Mouse (Mus musculus): ENCODE measurements around the gene Rnps1. TPM values are rescaled to one million over a fixed set of nuclear protein-coding genes. Genes with fewer than 3 reads are reported as not detected.
"Not testable (repeated sequence)": the region's sequence is repeated elsewhere in the genome, so short reads cannot be mapped to it uniquely, and the experiment has no call there.

Rnps1 gene
- polyA plus RNA-seq, 1 experiment: 76.9 TPM

DNA sequence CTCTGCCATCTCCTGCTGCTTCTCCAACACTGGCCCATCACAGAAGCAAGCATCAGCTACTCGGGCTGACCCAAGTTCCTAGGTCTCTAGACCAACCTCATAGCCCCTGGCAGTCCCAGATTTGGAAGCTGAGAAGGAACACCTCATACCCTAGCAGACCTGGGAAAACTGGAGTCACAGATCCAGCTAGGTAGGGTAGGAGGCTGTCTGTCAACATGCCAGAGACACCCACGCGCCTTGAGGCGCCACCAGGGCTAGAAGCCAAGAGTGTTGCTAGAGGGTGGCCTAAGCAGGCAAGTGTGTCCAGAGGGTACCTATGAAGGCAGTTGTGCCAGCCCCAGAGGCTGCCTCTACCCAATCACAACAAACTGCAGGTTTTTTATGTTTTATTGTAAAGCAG lies 29.0 kb downstream of the Rnps1 start:
- Histone ChIP-seq H3K4me1 (ENCODE audit: control insufficient read depth, insufficient read depth, low read length) (no peaks in the 10 kb centered on the region), H3K27me3 (replicated peaks; ENCODE audit: control insufficient read depth, insufficient read depth, low read length) (no peaks in the 10 kb centered on the region), H3K27ac (ENCODE audit: insufficient read depth, low read depth, low read length) (no peak overlapping the region; the same call in 1 of the 2 replicates), H3K36me3 (ENCODE audit: control insufficient read depth, insufficient read depth, low read length) (no peaks in the 10 kb centered on the region), H3K4me3 (ENCODE audit: insufficient read depth, low read depth, low read length) (no peak overlapping the region)
- WGBS: 59% methylated on average over 4 of the region's 4 CpGs
- TF ChIP-seq POLR2A (IDR thresholded peaks at IDR 0.05; ENCODE audit: low read depth, low read length) (no peak), CTCF (conservative IDR thresholded peaks at IDR 0.05; ENCODE audit: insufficient read depth, insufficient read length, low read depth, low read length) (no peak)
- peak; percentile 50 for DNase-seq

DNA sequence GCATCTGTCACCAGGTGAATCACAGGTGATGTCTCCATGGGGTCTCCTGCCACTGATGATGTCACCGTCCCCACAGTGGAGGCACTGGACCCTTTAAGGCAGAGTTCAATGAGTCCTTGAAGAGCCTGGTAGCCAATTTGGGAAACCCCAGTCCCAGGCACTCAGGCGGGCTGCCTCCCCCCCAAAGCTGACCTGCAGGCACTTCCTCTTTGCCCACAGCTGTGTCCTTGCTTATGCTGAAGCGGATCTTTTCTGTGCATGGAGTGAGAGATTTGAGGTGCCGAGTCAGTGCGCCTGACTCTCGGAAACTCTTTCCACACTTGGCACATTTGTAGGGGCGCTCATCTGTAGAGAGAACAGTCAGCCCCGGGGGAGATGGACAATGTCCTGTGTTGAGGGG lies 32.2 kb downstream of the Rnps1 start:
- 65% methylated on average over 8 of the region's 8 CpGs for WGBS
- no peak for DNase-seq
- TF ChIP-seq CTCF (conservative IDR thresholded peaks at IDR 0.05; ENCODE audit: insufficient read depth, insufficient read length, low read depth, low read length): no peak
- no peak overlapping the region for H3K27ac ChIP-seq (ENCODE audit: insufficient read depth, low read depth, low read length)
- H3K36me3 ChIP-seq (ENCODE audit: control insufficient read depth, insufficient read depth, low read length): peaks cover 2% of the 10 kb centered on the region; the same call in 1 of the 2 replicates
- no peaks in the 10 kb centered on the region for H3K27me3 ChIP-seq (replicated peaks; ENCODE audit: control insufficient read depth, insufficient read depth, low read length)
- H3K4me3 ChIP-seq (ENCODE audit: insufficient read depth, low read depth, low read length): no peak overlapping the region
- no peaks in the 10 kb centered on the region for H3K4me1 ChIP-seq (ENCODE audit: control insufficient read depth, insufficient read depth, low read length)

DNA sequence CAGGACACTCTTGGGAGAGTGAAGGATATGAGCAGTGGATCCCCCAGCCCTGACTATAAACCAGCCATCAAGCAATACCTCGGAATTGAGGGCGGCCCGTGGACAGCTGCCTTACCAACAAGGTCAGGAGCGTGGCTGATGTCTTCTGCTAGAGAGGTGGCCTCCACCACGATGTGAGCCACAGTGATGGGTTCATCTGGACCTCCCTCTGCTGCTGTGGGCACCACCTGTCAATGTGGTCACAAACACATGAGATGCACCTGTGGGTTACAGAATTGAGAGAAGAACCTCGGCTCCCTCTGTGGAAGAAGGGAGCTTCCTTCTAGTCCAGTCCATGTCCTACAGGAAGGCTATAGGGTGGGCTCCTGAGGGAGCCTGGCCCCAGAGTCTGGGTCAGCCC lies 35.1 kb downstream of the Rnps1 start:
- H3K36me3 ChIP-seq (ENCODE audit: control insufficient read depth, insufficient read depth, low read length): peaks cover 2% of the 10 kb centered on the region; the same call in 1 of the 2 replicates
- DNase-seq: no peak
- H3K27ac ChIP-seq (ENCODE audit: insufficient read depth, low read depth, low read length): no peak overlapping the region
- no peak overlapping the region for H3K4me3 ChIP-seq (ENCODE audit: insufficient read depth, low read depth, low read length)
- 98% methylated on average over 6 of the region's 6 CpGs for WGBS
- peaks cover 11% of the 10 kb centered on the region; the same call in 1 of the 2 replicates for H3K4me1 ChIP-seq (ENCODE audit: control insufficient read depth, insufficient read depth, low read length)
- TF ChIP-seq CTCF (conservative IDR thresholded peaks at IDR 0.05; ENCODE audit: insufficient read depth, insufficient read length, low read depth, low read length) (no peak), POLR2A (IDR thresholded peaks at IDR 0.05; ENCODE audit: low read depth, low read length) (no peak)
- no peaks in the 10 kb centered on the region for H3K27me3 ChIP-seq (replicated peaks; ENCODE audit: control insufficient read depth, insufficient read depth, low read length)

DNA sequence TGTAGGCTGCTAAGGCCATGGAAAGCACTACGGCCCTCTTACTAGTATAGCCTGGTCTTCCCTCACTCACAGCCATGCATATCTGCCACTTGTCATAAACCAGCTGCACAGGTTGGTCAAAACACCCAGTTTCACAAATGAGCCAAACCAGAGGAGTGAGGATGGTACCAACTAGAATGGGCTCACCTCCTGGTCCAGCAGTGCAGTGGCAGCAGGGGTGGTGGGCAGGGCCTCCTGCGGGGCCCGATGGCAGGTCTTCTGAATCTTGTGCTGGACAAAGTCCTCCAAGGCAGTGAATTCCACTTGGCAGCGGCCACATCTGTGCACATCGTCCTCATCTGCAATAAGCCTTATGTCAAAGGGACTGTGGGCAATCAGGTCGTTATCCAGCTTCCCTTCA lies 36.9 kb downstream of the Rnps1 start:
- WGBS: 76% methylated on average over 6 of the region's 6 CpGs
- no peaks in the 10 kb centered on the region for H3K27me3 ChIP-seq (replicated peaks; ENCODE audit: control insufficient read depth, insufficient read depth, low read length)
- H3K4me3 ChIP-seq (ENCODE audit: insufficient read depth, low read depth, low read length): no peak overlapping the region
- no peak for TF ChIP-seq CTCF (conservative IDR thresholded peaks at IDR 0.05; ENCODE audit: insufficient read depth, insufficient read length, low read depth, low read length)
- no peak for TF ChIP-seq POLR2A (IDR thresholded peaks at IDR 0.05; ENCODE audit: low read depth, low read length)
- H3K36me3 ChIP-seq (ENCODE audit: control insufficient read depth, insufficient read depth, low read length): peaks cover 2% of the 10 kb centered on the region; the same call in 1 of the 2 replicates
- H3K4me1 ChIP-seq (ENCODE audit: control insufficient read depth, insufficient read depth, low read length): peaks cover 11% of the 10 kb centered on the region; the same call in 1 of the 2 replicates
- no peak overlapping the region for H3K27ac ChIP-seq (ENCODE audit: insufficient read depth, low read depth, low read length)
- DNase-seq: no peak

DNA sequence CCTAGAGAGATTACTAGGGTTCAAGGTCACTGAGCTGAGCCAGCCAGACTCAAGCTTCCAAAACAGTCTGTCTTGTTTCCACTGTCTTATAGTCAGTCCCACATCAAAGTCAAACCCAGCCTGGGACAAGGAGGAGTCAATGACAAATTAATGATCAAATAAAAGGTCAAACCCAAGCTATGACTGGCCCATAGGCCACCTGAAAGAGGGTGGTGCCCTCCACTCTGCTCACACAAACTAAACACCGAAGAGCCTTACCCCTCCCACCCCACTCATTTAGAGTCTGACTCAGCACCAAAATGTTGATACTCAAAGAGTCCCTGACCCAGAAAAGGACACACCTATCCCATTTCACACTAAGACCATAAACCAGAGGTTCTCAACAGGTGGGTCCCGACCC lies 39.0 kb downstream of the Rnps1 start:
- H3K27me3 ChIP-seq (replicated peaks; ENCODE audit: control insufficient read depth, insufficient read depth, low read length): no peaks in the 10 kb centered on the region
- TF ChIP-seq CTCF (conservative IDR thresholded peaks at IDR 0.05; ENCODE audit: insufficient read depth, insufficient read length, low read depth, low read length) (no peak), POLR2A (IDR thresholded peaks at IDR 0.05; ENCODE audit: low read depth, low read length) (no peak)
- H3K27ac ChIP-seq (ENCODE audit: insufficient read depth, low read depth, low read length): no peak overlapping the region
- H3K4me1 ChIP-seq (ENCODE audit: control insufficient read depth, insufficient read depth, low read length): peaks cover 11% of the 10 kb centered on the region; the same call in 1 of the 2 replicates
- WGBS: 31% methylated on average over 2 of the region's 2 CpGs
- H3K4me3 ChIP-seq (ENCODE audit: insufficient read depth, low read depth, low read length): no peak overlapping the region
- peaks cover 2% of the 10 kb centered on the region; the same call in 1 of the 2 replicates for H3K36me3 ChIP-seq (ENCODE audit: control insufficient read depth, insufficient read depth, low read length)
- DNase-seq: peak; percentile 67

DNA sequence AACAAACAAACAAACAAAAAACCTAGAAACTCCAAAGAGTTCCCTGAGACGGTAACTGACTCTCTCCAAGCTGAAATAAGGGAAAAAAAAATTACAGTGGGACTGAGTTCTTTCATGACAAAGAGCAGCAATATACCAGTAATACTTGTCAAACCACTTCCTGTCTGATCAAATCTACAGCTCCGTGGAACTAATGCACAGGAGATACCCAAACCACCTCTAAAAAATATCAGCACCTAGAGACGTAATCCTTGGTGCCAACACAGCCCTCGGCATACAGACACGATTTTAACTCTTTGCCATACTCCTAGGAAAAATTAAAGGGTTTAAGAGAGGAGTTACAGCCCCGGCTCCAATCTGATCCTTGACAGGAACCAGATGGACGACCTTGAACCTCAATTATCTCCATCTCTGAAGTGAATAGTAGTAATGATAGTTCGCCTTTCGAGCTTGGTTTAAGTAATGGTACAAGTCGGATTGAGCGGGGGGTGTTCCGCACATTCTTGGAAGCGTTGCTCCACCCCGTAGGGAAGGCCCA lies 39.9 kb downstream of the Rnps1 start:
- Histone ChIP-seq H3K27me3 (replicated peaks; ENCODE audit: control insufficient read depth, insufficient read depth, low read length) (no peaks in the 10 kb centered on the region), H3K4me1 (ENCODE audit: control insufficient read depth, insufficient read depth, low read length) (peaks cover 11% of the 10 kb centered on the region; the same call in 1 of the 2 replicates), H3K27ac (ENCODE audit: insufficient read depth, low read depth, low read length) (peak overlapping the region; percentile 95), H3K4me3 (ENCODE audit: insufficient read depth, low read depth, low read length) (peak overlapping the region; percentile 89), H3K36me3 (ENCODE audit: control insufficient read depth, insufficient read depth, low read length) (peaks cover 2% of the 10 kb centered on the region; the same call in 1 of the 2 replicates)
- no peak for TF ChIP-seq CTCF (conservative IDR thresholded peaks at IDR 0.05; ENCODE audit: insufficient read depth, insufficient read length, low read depth, low read length)
- TF ChIP-seq POLR2A (IDR thresholded peaks at IDR 0.05; ENCODE audit: low read depth, low read length): no peak
- 2% methylated on average over 14 of the region's 14 CpGs for WGBS
- DNase-seq: no peak

DNA sequence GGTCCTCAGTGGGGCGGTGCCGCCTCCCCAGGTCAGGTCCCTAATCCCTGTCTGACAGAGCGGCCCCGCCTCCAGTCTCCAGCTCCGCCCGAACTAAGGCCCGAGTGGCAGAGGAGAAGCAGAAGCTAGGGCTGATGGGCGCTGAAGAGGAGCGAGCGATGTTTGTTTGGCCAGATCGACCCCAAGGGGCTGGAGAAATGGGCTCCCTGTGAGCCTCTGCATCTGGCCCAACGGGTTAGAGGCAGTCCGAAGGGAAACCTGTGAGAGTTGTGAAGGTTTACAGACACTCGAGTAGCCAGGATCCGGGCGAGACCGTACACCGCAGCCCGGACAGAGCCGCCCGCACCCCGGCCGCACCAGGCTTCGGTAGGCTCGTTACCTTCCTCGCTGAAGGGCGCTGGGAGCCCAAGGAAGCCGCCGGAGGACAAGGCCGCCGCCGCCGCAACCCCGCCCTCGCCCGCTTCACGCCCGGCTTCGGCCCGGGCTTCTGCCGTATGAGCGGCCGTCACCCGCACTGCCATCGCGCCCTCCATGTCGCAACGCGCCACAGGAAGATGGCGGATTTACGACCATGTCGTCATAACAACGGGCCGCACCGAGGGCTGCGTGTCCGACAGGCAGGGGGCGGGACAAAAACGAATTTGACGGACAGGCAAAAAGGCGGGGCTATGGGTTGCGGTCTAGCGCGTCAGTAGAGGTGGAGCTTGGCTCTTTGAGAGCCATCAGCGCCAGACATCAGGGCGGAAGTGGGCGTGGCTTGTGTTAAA lies 40.6 kb downstream of the Rnps1 start:
- Histone ChIP-seq H3K4me3 (ENCODE audit: insufficient read depth, low read depth, low read length) (peak overlapping the region; percentile 89), H3K27me3 (replicated peaks; ENCODE audit: control insufficient read depth, insufficient read depth, low read length) (no peaks in the 10 kb centered on the region), H3K36me3 (ENCODE audit: control insufficient read depth, insufficient read depth, low read length) (no peaks in the 10 kb centered on the region; the same call in 1 of the 2 replicates), H3K4me1 (ENCODE audit: control insufficient read depth, insufficient read depth, low read length) (peaks cover 11% of the 10 kb centered on the region; the same call in 1 of the 2 replicates), H3K27ac (ENCODE audit: insufficient read depth, low read depth, low read length) (peak overlapping the region; percentile 95)
- WGBS: under 1% methylated on average over 67 of the region's 67 CpGs
- TF ChIP-seq POLR2A (IDR thresholded peaks at IDR 0.05; ENCODE audit: low read depth, low read length) (peak; percentile 92), CTCF (conservative IDR thresholded peaks at IDR 0.05; ENCODE audit: insufficient read depth, insufficient read length, low read depth, low read length) (no peak)
- peak; percentile 100 for DNase-seq

DNA sequence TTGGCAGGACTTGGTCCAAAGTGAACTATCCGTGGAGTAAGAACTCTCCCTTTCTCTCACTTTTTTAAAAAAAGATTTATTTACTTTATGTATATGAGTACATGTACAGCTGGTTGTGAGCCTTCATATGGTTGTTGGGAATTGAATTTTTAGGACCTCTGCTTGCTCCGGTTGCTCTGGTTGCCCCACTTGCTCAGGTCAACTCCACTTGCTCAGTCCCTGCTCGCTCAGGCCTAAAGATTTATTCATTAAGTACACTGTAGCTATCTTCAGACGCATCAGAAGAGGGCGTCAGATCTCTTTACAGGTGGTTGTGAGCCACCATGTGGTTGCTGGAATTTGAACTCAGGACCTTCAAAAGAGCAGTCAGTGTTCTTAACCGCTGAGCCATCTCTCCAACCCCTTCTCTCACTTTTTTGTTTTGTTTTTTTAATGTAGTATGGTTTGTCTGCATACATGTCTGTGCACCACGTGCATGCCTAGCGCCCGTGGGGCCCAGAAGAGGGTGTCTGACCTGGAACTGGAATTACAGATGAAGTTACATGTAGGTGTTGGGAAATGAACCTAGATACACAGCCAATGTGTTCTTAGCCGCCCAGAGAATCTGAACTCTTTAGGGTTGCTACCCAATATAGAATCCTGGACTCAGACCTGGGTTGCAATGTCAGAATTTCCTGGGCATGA lies 41.3 kb downstream of the Rnps1 start:
- not testable (repeated sequence) for H3K27me3 ChIP-seq (replicated peaks; ENCODE audit: control insufficient read depth, insufficient read depth, low read length); H3K4me3 ChIP-seq (ENCODE audit: insufficient read depth, low read depth, low read length); DNase-seq; H3K36me3 ChIP-seq (ENCODE audit: control insufficient read depth, insufficient read depth, low read length)
- 38% methylated on average over 10 of the region's 10 CpGs for WGBS
- peaks cover 11% of the 10 kb centered on the region; the same call in 1 of the 2 replicates for H3K4me1 ChIP-seq (ENCODE audit: control insufficient read depth, insufficient read depth, low read length)
- peak overlapping the region; percentile 30; the same call in 1 of the 2 replicates for H3K27ac ChIP-seq (ENCODE audit: insufficient read depth, low read depth, low read length)

Measured in kidney, adult 2 months (tissue).